Mouse (Mus musculus) forebrain, embryonic 15.5 days (tissue): ENCODE measurements around the gene Ube2t. TPM values are rescaled to one million over a fixed set of nuclear protein-coding genes. Genes with fewer than 3 reads are reported as not detected.

Experiments used
- ATAC-seq: fragments of 200-750 bp; cut with Nextera tagmentation; replicated peaks from 2 replicates; pipeline ENCODE4 v1.8.0; 2017; ENCODE audit warnings: mild to moderate bottlenecking, moderate TSS enrichment, moderate library complexity
- H3K27ac ChIP-seq: fragments of 300-500 bp; sonication (generic); replicated peaks from 2 replicates; pipeline ENCODE4 v1.5.1; 2015; ENCODE audit warnings: mild to moderate bottlenecking, inconsistent platforms
- H3K27me3 ChIP-seq: fragments of 300-500 bp; sonication (generic); 2 replicates; pipeline ENCODE4 v1.6.1; 2015; ENCODE audit warnings: inconsistent platforms
- H3K36me3 ChIP-seq: fragments of 300-500 bp; sonication (generic); 2 replicates; pipeline ENCODE4 v1.6.1; 2015; ENCODE audit warnings: mild to moderate bottlenecking, inconsistent platforms
- H3K4me1 ChIP-seq: fragments of 300-500 bp; sonication (generic); 2 replicates; pipeline ENCODE4 v1.6.1; 2015; ENCODE audit warnings: inconsistent platforms
- H3K4me2 ChIP-seq: fragments of 300-500 bp; sonication (generic); replicated peaks from 2 replicates; pipeline ENCODE4 v1.6.1; 2015; ENCODE audit warnings: mild to moderate bottlenecking, inconsistent platforms
- H3K4me3 ChIP-seq: fragments of 300-500 bp; sonication (generic); 2 replicates; pipeline ENCODE4 v1.5.1; 2015; ENCODE audit warnings: mild to moderate bottlenecking, inconsistent platforms
- H3K9ac ChIP-seq: fragments of 300-500 bp; sonication (generic); replicated peaks from 2 replicates; pipeline ENCODE4 v1.6.1; 2015; ENCODE audit warnings: mild to moderate bottlenecking, inconsistent platforms
- H3K9me3 ChIP-seq: fragments of 300-500 bp; sonication (generic); 2 replicates; pipeline ENCODE4 v1.6.1; 2016; ENCODE audit warnings: inconsistent platforms
- WGBS: fragments of 180-500 bp; shearing (Covaris S2); methylation state at CpG from one replicate; pipeline ENCODE4 v1.1.7; 2015; ENCODE audit warnings: mixed read lengths; 5-methylcytosine and 5-hydroxymethylcytosine counted together
- polyA plus RNA-seq: library from polyadenylated mRNA; unstranded; fragments of >200 nt; fragmentation: Nextera tagmentation; extraction: Ambion mirVana; gene quantifications from 2 replicates; pipeline ENCODE4 v1.2.1, GENCODE M21; 2015

The Ube2t gene
- polyA plus RNA-seq, 1 experiment from 2014 or later = 26.8 TPM

DNA sequence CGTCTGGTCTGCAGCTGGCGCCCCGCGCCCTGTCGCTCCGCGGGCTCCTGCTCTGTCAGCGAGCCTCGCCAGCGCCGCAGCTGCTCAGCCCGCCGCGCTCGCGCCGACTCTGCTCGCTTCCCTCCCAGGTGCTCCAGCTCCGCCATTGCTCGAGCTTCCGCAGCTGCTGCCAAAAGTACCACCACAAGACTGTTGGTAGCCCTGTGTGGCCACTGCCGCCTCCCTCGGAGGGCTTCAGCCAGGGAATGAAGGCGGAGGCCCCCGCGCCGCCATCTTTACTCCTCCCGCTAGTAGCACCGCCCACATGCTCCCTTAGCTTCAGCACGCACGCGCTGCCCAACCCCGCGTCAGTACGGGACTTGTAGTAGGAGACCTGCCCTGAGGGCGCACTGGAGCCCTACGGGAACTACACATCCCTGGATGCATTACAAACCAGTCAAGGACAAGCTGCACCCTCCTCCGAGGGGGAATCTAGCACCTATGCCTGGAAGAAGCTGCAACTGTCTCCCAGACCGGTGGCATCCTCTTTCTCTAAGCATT is 6.7 kb upstream of the Ube2t start, which contains the start of gene Ppp1r12b:
TSS of gene Ppp1r12b (minus strand) at position 306 of the 540 bp plus-strand sequence.
- Histone ChIP-seq H3K27ac (peak within 1 kb of the TSS; percentile 89), H3K4me1 (peaks cover 18% of the 10 kb centered on the region), H3K4me2 (peak within 1 kb of the TSS; percentile 58), H3K36me3 (no peaks in the 10 kb centered on the region), H3K9me3 (no peaks in the 10 kb centered on the region), H3K4me3 (peak within 1 kb of the TSS; percentile 67), H3K9ac (peak within 1 kb of the TSS; percentile 83), H3K27me3 (no peaks in the 10 kb centered on the region)
- ATAC-seq = peak; percentile 100
- under 1% methylated on average over 39 of the region's 39 CpGs for WGBS

DNA sequence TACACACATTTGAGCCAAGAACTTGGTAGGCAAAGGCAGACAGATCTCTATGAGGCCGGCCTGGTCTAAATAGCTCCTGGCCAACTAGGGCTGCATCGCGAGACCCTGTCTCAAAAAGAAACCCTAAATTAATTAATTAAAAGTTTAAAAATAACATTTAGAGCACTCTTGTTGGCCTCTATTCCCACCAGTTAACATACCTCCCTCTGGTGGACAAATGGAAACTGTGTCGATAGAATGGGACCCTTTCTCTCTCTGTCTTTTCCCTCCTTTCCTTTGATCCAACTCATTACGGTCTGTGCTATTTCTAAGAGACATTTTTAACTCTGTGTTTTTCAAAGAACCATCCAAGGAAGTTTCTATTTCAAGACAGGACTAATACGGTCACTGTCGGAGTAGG is 1.7 kb upstream of the Ube2t start:
- Histone ChIP-seq H3K36me3 (no peaks in the 10 kb centered on the region), H3K4me2 (no peak overlapping the region), H3K27me3 (0 out of 2 replicates have a peak, but pooled peaks cover 3% of the 10 kb centered on the region), H3K27ac (no peak overlapping the region), H3K9me3 (no peaks in the 10 kb centered on the region), H3K4me1 (peaks cover 12% of the 10 kb centered on the region), H3K9ac (no peak overlapping the region), H3K4me3 (no peak overlapping the region)
- ATAC-seq = no peak
- 59% methylated on average over 7 of the region's 7 CpGs for WGBS

DNA sequence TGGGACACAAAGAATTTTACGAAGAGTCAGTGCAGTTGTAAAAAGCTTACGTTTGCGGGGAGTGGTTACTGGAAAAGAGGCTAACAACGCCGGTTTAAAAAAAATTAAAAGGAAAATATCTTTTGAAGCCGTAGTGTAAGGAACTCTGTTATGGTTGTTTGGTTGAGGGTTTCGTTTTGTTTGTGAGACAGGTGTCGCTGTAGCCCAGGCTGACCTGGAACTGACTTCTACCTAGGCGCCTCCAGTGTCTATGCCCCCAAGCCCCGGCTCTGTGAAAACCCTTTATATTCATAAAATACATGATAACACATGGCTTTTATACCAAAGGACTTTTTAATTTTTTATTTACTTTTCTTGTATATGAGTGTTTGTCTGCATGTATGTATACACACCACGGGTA is 456 bp downstream of the Ube2t start:
- Histone ChIP-seq H3K9me3 (no peaks in the 10 kb centered on the region), H3K27ac (no peak overlapping the region), H3K27me3 (0 out of 2 replicates have a peak, but pooled peaks cover 3% of the 10 kb centered on the region), H3K4me1 (peaks cover 12% of the 10 kb centered on the region), H3K36me3 (no peaks in the 10 kb centered on the region), H3K9ac (peak overlapping the region; percentile 61), H3K4me2 (peak overlapping the region; percentile 57), H3K4me3 (peak overlapping the region; percentile 76)
- peak; percentile 54; the same call in 1 of the 2 replicates for ATAC-seq
- 2% methylated on average over 11 of the region's 11 CpGs for WGBS

GRCm38 (mm10) chr1:134965430-134965829 is 3.1 kb downstream of the Ube2t start:
- no peak overlapping the region for H3K9ac ChIP-seq
- WGBS = 97% methylated on average over 2 of the region's 2 CpGs
- 0 out of 2 replicates have a peak, but pooled peaks cover 3% of the 10 kb centered on the region for H3K27me3 ChIP-seq
- no peaks in the 10 kb centered on the region for H3K9me3 ChIP-seq
- no peak for ATAC-seq
- H3K4me3 ChIP-seq = no peak overlapping the region
- peaks cover 12% of the 10 kb centered on the region for H3K4me1 ChIP-seq
- no peak overlapping the region for H3K27ac ChIP-seq
- no peak overlapping the region for H3K4me2 ChIP-seq
- H3K36me3 ChIP-seq = peaks cover 3% of the 10 kb centered on the region; the same call in 1 of the 2 replicates

DNA sequence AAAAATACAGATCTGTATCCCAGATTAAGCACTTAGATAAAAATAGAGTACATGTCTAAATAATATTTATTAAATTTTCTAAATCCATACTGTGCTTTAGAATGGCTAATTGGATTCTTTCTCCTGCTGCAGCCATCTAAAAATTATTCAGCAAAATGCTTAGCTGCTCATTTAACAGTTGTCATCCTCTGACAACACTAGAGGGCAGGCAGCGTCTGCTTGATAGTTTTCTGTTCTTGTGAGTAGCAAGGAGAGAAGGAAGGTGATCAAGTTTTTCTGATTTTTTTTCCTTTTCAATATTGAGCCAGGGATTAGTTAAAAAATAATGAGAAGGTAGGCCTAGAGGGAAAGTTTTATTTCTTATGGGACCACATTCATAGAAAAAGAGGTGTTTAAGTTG is 10.6 kb downstream of the Ube2t start:
- Histone ChIP-seq H3K4me2 (no peak overlapping the region), H3K4me3 (no peak overlapping the region), H3K27ac (no peak overlapping the region), H3K9ac (no peak overlapping the region), H3K36me3 (peaks cover 8% of the 10 kb centered on the region; the same call in 1 of the 2 replicates), H3K27me3 (no peaks in the 10 kb centered on the region), H3K4me1 (no peaks in the 10 kb centered on the region), H3K9me3 (no peaks in the 10 kb centered on the region)
- no peak for ATAC-seq
- WGBS = 56% methylated on average over 1 of the region's 1 CpGs

- H3K9me3 ChIP-seq = no peaks in the 10 kb centered on the region
- peaks cover 6% of the 10 kb centered on the region; the same call in 1 of the 2 replicates for H3K4me1 ChIP-seq
- H3K9ac ChIP-seq = peak overlapping the region; percentile 55
- H3K27me3 ChIP-seq = 0 out of 2 replicates have a peak, but pooled peaks cover 3% of the 10 kb centered on the region
- no peaks in the 10 kb centered on the region for H3K36me3 ChIP-seq
- H3K4me2 ChIP-seq = peak overlapping the region; percentile 91
- H3K4me3 ChIP-seq = peak overlapping the region; percentile 51
- no peak overlapping the region for H3K27ac ChIP-seq
- ATAC-seq = peak; percentile 82
- 37% methylated on average over 47 of the region's 48 CpGs for WGBS
Observed at GRCm38 (mm10) chr1:134987173-134987961, 25.0 kb downstream of the Ube2t start.

DNA sequence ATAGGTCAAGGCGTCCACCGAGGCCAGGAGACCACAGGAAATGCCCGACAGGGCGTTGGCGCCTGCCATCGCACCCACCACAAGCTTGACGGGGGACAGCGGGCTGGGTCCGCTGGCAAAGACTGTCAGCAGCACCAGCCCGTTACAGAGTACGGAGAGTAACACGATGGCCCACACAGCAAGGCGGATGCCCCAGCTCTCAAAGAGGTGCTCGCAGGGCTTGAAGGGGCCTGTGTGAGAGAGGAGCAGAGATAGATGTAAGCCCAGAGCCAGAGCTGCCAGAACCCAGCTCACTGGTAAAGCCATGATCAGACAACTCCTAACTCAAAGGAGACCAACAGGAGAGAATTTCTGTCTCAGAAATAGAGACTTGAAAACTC is 25.6 kb downstream of the Ube2t start:
- H3K27me3 ChIP-seq = 0 out of 2 replicates have a peak, but pooled peaks cover 3% of the 10 kb centered on the region
- peak overlapping the region; percentile 91 for H3K4me2 ChIP-seq
- peaks cover 6% of the 10 kb centered on the region; the same call in 1 of the 2 replicates for H3K4me1 ChIP-seq
- no peaks in the 10 kb centered on the region for H3K9me3 ChIP-seq
- peak; percentile 61 for ATAC-seq
- H3K27ac ChIP-seq = no peak overlapping the region
- no peaks in the 10 kb centered on the region for H3K36me3 ChIP-seq
- H3K4me3 ChIP-seq = peak overlapping the region; percentile 51
- 9% methylated on average over 14 of the region's 14 CpGs for whole genome bisulfite sequencing
- peak overlapping the region; percentile 55 for H3K9ac ChIP-seq

DNA sequence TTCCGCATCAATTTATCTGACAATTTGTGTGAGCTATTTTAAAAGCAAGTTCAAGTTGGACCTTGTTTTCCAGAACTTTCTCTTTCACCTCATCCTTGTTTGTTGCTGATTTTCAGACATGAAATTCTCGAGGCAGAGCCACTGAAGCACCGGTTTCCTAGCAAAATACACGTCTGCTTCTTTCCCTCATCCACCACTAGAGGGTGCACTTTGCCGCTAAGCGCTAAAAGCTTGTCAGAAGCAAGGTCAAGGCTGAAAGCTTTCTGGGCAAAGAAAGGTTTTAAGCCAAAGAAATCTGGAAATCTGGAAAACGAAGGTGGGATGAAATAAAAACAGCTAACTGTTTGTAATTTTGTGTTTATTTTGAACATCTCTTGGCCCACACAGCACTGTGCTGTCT is 27.0 kb downstream of the Ube2t start:
- Histone ChIP-seq H3K27ac (no peak overlapping the region), H3K4me3 (no peak overlapping the region), H3K4me1 (peaks cover 6% of the 10 kb centered on the region; the same call in 1 of the 2 replicates), H3K9ac (no peak overlapping the region), H3K27me3 (0 out of 2 replicates have a peak, but pooled peaks cover 3% of the 10 kb centered on the region), H3K9me3 (no peaks in the 10 kb centered on the region), H3K4me2 (no peak overlapping the region), H3K36me3 (no peaks in the 10 kb centered on the region)
- WGBS = 9% methylated on average over 7 of the region's 7 CpGs
- no peak for ATAC-seq

DNA sequence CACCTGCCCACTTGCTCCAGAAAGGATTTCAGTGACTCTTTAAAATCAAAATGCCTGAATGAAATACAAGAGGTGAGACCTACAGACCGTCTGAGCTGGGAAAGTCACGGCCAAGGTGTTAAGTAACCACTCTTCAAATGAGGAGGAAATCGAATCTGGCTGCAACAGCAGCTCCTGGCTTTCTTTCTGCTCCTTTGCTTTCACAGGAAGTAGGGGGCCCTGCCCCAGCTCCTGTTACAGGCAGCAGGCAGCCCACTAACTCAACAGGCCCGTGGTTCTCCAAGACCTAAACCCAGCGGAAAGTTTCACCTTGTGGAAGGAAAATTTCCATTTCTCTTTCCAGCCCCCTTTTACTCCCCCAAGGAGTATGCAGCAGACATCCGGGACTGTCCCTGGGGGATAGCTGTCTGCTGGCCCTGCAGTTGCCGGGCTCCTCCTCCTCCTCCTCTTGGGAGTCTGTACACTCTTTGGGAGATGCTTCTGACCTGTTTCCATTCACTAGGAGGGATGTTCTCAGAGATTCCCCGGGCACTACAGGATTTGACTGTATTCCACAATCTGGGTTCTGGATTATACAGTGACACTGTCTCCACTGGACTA is 29.8 kb downstream of the Ube2t start:
- H3K9ac ChIP-seq = no peak overlapping the region
- H3K27me3 ChIP-seq = 0 out of 2 replicates have a peak, but pooled peaks cover 3% of the 10 kb centered on the region
- no peak overlapping the region for H3K4me2 ChIP-seq
- H3K4me1 ChIP-seq = peaks cover 9% of the 10 kb centered on the region; the same call in 1 of the 2 replicates
- no peaks in the 10 kb centered on the region for H3K36me3 ChIP-seq
- 60% methylated on average over 8 of the region's 8 CpGs for WGBS
- no peak overlapping the region for H3K27ac ChIP-seq
- no peak overlapping the region for H3K4me3 ChIP-seq
- no peak for ATAC-seq
- H3K9me3 ChIP-seq = no peaks in the 10 kb centered on the region

DNA sequence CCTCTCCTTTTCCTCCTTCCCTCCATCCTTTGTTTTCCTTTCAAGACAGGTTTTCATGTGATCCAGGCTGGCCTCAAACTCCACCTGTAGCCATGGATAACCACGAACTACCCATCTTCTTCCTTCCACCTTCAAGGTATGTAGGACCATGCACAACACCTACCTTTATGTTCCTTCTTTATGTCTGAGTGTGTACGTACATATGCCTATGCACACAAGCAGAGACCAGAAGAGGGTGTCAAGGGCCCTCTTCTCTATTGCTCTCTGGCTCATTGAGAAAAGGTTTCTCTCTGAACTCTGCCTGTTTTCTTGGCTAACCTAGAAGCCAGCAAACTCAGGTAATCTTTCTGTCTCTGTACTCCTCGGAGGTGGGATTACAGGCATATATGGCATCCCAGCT is 32.4 kb downstream of the Ube2t start:
- Histone ChIP-seq H3K36me3 (no peaks in the 10 kb centered on the region), H3K27me3 (no peaks in the 10 kb centered on the region), H3K27ac (no peak overlapping the region), H3K4me3 (no peak overlapping the region), H3K4me1 (0 out of 2 replicates have a peak, but pooled peaks cover 3% of the 10 kb centered on the region), H3K9me3 (no peaks in the 10 kb centered on the region), H3K4me2 (no peak overlapping the region), H3K9ac (no peak overlapping the region)
- WGBS = 84% methylated on average over 3 of the region's 3 CpGs
- ATAC-seq = no peak

DNA sequence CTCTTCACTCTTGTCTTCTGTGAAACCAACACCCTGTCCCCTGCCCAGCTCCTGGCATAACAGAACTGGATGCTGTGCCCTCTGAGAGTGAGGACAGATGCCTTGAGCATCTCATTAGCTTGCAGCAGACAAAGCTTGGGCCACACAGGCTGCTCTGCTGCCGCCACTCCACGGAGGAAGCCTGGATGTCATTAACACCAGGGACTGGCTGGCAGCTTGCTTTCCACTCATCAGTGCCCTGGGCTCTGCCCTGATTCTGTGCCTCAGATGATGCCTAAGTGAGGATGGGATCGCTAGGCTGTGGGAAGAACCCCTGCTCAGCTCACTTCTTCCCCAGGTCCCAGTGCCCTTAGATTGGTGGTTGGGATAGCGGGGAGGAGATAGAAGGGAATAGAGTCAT is 33.1 kb downstream of the Ube2t start:
- 35% methylated on average over 4 of the region's 4 CpGs for WGBS
- Histone ChIP-seq H3K9me3 (no peaks in the 10 kb centered on the region), H3K4me1 (0 out of 2 replicates have a peak, but pooled peaks cover 3% of the 10 kb centered on the region), H3K36me3 (no peaks in the 10 kb centered on the region), H3K9ac (no peak overlapping the region), H3K27ac (no peak overlapping the region), H3K4me3 (no peak overlapping the region), H3K27me3 (no peaks in the 10 kb centered on the region), H3K4me2 (no peak overlapping the region)
- ATAC-seq = no peak

- ATAC-seq = no peak
- H3K36me3 ChIP-seq = no peaks in the 10 kb centered on the region
Observed at GRCm38 (mm10) chr1:134995954-134996353, 33.6 kb downstream of the Ube2t start.

More at GRCm38 (mm10) chr1:134995954-134996353, 33.6 kb downstream of the Ube2t start:
- Histone ChIP-seq H3K9ac (no peak overlapping the region), H3K4me3 (no peak overlapping the region), H3K4me2 (no peak overlapping the region), H3K27me3 (no peaks in the 10 kb centered on the region), H3K27ac (no peak overlapping the region), H3K9me3 (no peaks in the 10 kb centered on the region), H3K4me1 (0 out of 2 replicates have a peak, but pooled peaks cover 3% of the 10 kb centered on the region)
- 38% methylated on average over 1 of the region's 1 CpGs for WGBS
